ENCODE assay signal across 16 mouse cellular contexts in the genomic region with DNA sequence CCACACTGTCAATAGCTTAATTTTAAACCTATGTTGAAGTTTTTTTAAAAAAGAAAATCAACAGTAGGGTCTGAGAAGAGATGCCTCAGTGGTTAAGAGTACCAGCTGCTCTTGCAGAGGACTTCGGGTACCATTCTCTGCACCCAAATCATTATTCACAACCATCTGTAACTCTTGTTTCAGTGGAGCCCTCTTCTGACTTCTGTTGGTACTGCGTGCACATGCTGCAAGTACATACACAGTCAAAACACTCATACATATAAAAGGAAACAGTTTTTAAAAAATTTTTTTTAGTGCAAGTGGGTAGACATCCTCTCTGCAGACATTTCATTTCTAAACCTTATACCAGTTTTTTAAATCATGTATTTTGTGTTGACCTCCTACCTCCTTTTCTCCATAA.
A peak's percentile ranks its signal among the peaks of the same experiment; 100 is the strongest.
DNase-seq lines count a peak whose midpoint lies in the region; ATAC-seq and TF ChIP-seq lines count a peak whose summit lies in the region.
"Had no signal": no experiment of that assay in that cellular context is flagged by ENCODE, and none has a peak within 500 bp of the region (broad histone marks: within the 10 kb centered on the region; RNA-seq: fewer than 3 reads in every experiment).

No protein-coding gene starts in this region.

- H3K4me2 ChIP-seq in forebrain, postnatal 0 days (ENCODE audit: low read depth), result no peak overlapping the region
- H3K4me2 ChIP-seq in forebrain, embryonic 14.5 days (ENCODE audit: low read length), result no peak overlapping the region
- no peak overlapping the region for H3K4me2 ChIP-seq in midbrain, postnatal 0 days (ENCODE audit: low read depth, low read length, poor library complexity, severe bottlenecking)
- H3K4me2 ChIP-seq: liver, embryonic 11.5 days had no signal

- WGBS in forebrain, postnatal 0 days, result 87% methylated on average over 2 of the region's 2 CpGs
- WGBS in forebrain, embryonic 14.5 days, result 91% methylated on average over 2 of the region's 2 CpGs
- WGBS in midbrain, postnatal 0 days, result 88% methylated on average over 2 of the region's 2 CpGs

- H3K4me1 ChIP-seq in forebrain, postnatal 0 days (ENCODE audit: insufficient read depth), result no peaks in the 10 kb centered on the region
- no peaks in the 10 kb centered on the region for H3K4me1 ChIP-seq in forebrain, embryonic 14.5 days (ENCODE audit: control insufficient read depth, insufficient read depth, low read length)
- H3K4me1 ChIP-seq in E14TG2a.4 (replicated peaks; ENCODE audit: low read depth, low read length), result no peaks in the 10 kb centered on the region
- no peaks in the 10 kb centered on the region for H3K4me1 ChIP-seq in midbrain, postnatal 0 days (ENCODE audit: insufficient read depth, low read length)

- H3K36me3 ChIP-seq in forebrain, postnatal 0 days (ENCODE audit: insufficient read depth), result no peaks in the 10 kb centered on the region
- no peaks in the 10 kb centered on the region for H3K36me3 ChIP-seq in forebrain, embryonic 14.5 days (ENCODE audit: control insufficient read depth, insufficient read depth, low read length)
- H3K36me3 ChIP-seq in E14TG2a.4 (ENCODE audit: insufficient read depth, low read length), result no peaks in the 10 kb centered on the region
- H3K36me3 ChIP-seq in midbrain, postnatal 0 days (ENCODE audit: insufficient read depth, low read length), result no peaks in the 10 kb centered on the region

- no peak for DNase-seq in forebrain, postnatal 0 days
- no peak for DNase-seq in forebrain, embryonic 14.5 days (ENCODE audit: low spot score)
- DNase-seq in left cerebral cortex, postnatal 4 days, result peak; percentile 4
- DNase-seq in left cerebral cortex, postnatal 14 days (ENCODE audit: low spot score in 2 of 2), result no peak
- peak; percentile 12 for DNase-seq in brain, embryonic 14.5 days (ENCODE audit: low read depth)
- DNase-seq in midbrain, postnatal 0 days (ENCODE audit: low spot score), result no peak
- DNase-seq in gastrocnemius, postnatal 4 days (ENCODE audit: low spot score in 2 of 2), result no peak
- DNase-seq: heart, adult 18-20 months; heart, postnatal 36 days; spleen, adult 18-20 months; thymus, adult 2 months had no signal

- no peak overlapping the region for H3K9ac ChIP-seq in forebrain, postnatal 0 days
- no peak overlapping the region for H3K9ac ChIP-seq in forebrain, embryonic 14.5 days (ENCODE audit: low read length)
- H3K9ac ChIP-seq in midbrain, postnatal 0 days (replicated peaks; ENCODE audit: low read length, poor library complexity, severe bottlenecking), result no peak overlapping the region

- peak; percentile 35 for TF ChIP-seq CTCF in forebrain, postnatal 0 days (IDR thresholded peaks at IDR 0.05; ENCODE audit: low read depth)
- peak; percentile 66 for TF ChIP-seq CTCF in E14TG2a.4 (conservative IDR thresholded peaks at IDR 0.05; ENCODE audit: low read length)
- peak; percentile 18; the same call in 1 of the 2 replicates for TF ChIP-seq CTCF in brain, embryonic 14.5 days (IDR thresholded peaks at IDR 0.05; ENCODE audit: borderline replicate concordance, extremely low read depth, insufficient read depth, insufficient read length)
- no peak for TF ChIP-seq CTCF in midbrain, postnatal 0 days (IDR thresholded peaks at IDR 0.05)

- ATAC-seq in forebrain, postnatal 0 days, result no peak
- ATAC-seq in forebrain, embryonic 14.5 days, result no peak
- no peak for ATAC-seq in midbrain, postnatal 0 days (ENCODE audit: low FRiP score)
- ATAC-seq: CD4-positive, CD25-positive, alpha-beta regulatory T cell, adult 4 months had no signal

- H3K4me3 ChIP-seq in forebrain, postnatal 0 days (ENCODE audit: low read depth, low read length), result no peak overlapping the region
- no peak overlapping the region for H3K4me3 ChIP-seq in forebrain, embryonic 14.5 days (ENCODE audit: low read depth, low read length)
- no peak overlapping the region for H3K4me3 ChIP-seq in E14TG2a.4 (replicated peaks; ENCODE audit: low read length)
- no peak overlapping the region for H3K4me3 ChIP-seq in midbrain, postnatal 0 days (ENCODE audit: low read depth, low read length)
- H3K4me3 ChIP-seq: erythroblast, embryonic 14.5 days; myocyte had no signal

- no peak overlapping the region for H3K27ac ChIP-seq in forebrain, postnatal 0 days (ENCODE audit: low read depth, low read length)
- no peak overlapping the region for H3K27ac ChIP-seq in forebrain, embryonic 14.5 days (ENCODE audit: low read depth, low read length)
- H3K27ac ChIP-seq in midbrain, postnatal 0 days (ENCODE audit: low read depth, low read length), result no peak overlapping the region

- no peaks in the 10 kb centered on the region for H3K9me3 ChIP-seq in forebrain, postnatal 0 days (ENCODE audit: low read length)
- H3K9me3 ChIP-seq in forebrain, embryonic 14.5 days (replicated peaks; ENCODE audit: control insufficient read depth, low read length), result no peaks in the 10 kb centered on the region
- H3K9me3 ChIP-seq in E14TG2a.4 (ENCODE audit: low read length), result no peaks in the 10 kb centered on the region
- no peaks in the 10 kb centered on the region for H3K9me3 ChIP-seq in midbrain, postnatal 0 days (ENCODE audit: low read length)

- no peak for TF ChIP-seq POLR2A in brain, embryonic 14.5 days (IDR thresholded peaks at IDR 0.05; ENCODE audit: borderline replicate concordance, extremely low read depth, insufficient read depth, insufficient read length, poor library complexity, severe bottlenecking)

- no peaks in the 10 kb centered on the region for H3K27me3 ChIP-seq in forebrain, postnatal 0 days (ENCODE audit: insufficient read depth, low read length)
- H3K27me3 ChIP-seq in forebrain, embryonic 14.5 days (replicated peaks; ENCODE audit: control insufficient read depth, insufficient read depth, low read length), result no peaks in the 10 kb centered on the region
- no peaks in the 10 kb centered on the region for H3K27me3 ChIP-seq in E14TG2a.4 (ENCODE audit: insufficient read depth, low read length)
- H3K27me3 ChIP-seq in midbrain, postnatal 0 days (ENCODE audit: insufficient read depth, low read length), result no peaks in the 10 kb centered on the region

- intact Hi-C loops in left cerebral cortex, postnatal 4 days (cut with DNase I), result no loop called here
- intact Hi-C loops in left cerebral cortex, postnatal 14 days (cut with DNase I), result no loop called here

Comparison
In these comparisons a context has a peak if more than half of its experiments do, and no peak if none do; other contexts are left out.
1. DNase-seq: peak in left cerebral cortex, postnatal 4 days (single experiment) and brain, embryonic 14.5 days (single experiment); none in forebrain, postnatal 0 days (single experiment), forebrain, embryonic 14.5 days (single experiment), left cerebral cortex, postnatal 14 days (0 of 2), midbrain, postnatal 0 days (single experiment) and gastrocnemius, postnatal 4 days (0 of 2).